Mouse (Mus musculus) G1E (cell line): Measurements from ENCODE around the gene E330017A01Rik. TPM values are rescaled to one million over a fixed set of nuclear protein-coding genes. Genes with fewer than 3 reads are reported as not detected.

Experiments
- ATAC-seq: 2 replicates; pipeline ENCODE4 v1.8.0; 2016; ENCODE audit warnings: mild to moderate bottlenecking; ENCODE audit not compliant: insufficient number of reproducible peaks, poor library complexity, low FRiP score, severe bottlenecking; ENCODE audit errors: extremely low read depth
- DNase-seq: peaks from one replicate; pipeline ENCODE4 v3.0.0; 2012; ENCODE audit warnings: low spot score
- H3K27me3 ChIP-seq: 2 replicates; pipeline ENCODE4 v1.6.1; 2012; ENCODE audit warnings: mild to moderate bottlenecking, low read length, inconsistent platforms; ENCODE audit not compliant: insufficient read depth
- H3K36me3 ChIP-seq: replicated peaks from 2 replicates; pipeline ENCODE3; 2012; ENCODE audit warnings: mild to moderate bottlenecking, inconsistent platforms
- H3K4me1 ChIP-seq: 2 replicates; pipeline ENCODE4 v1.6.1; 2012; ENCODE audit warnings: low read depth, low read length, inconsistent platforms, mixed read lengths; ENCODE audit not compliant: insufficient read depth
- H3K4me3 ChIP-seq: 2 replicates; pipeline ENCODE4 v1.5.1; 2012; ENCODE audit warnings: low read depth, mild to moderate bottlenecking, inconsistent platforms, low read length, moderate library complexity, mixed read lengths
- H3K9me3 ChIP-seq: replicated peaks from 2 replicates; pipeline ENCODE4 v1.6.1; 2012; ENCODE audit warnings: inconsistent platforms
- CTCF ChIP-seq: IDR thresholded peaks from 2 replicates; pipeline ENCODE4 v1.5.1; 2012; ENCODE audit warnings: low read depth, low read length, inconsistent platforms, mixed read lengths
- GATA1 ChIP-seq: IDR thresholded peaks from 2 replicates; pipeline ENCODE4 v1.6.1; 2012; ENCODE audit warnings: borderline replicate concordance, low read length, inconsistent platforms, mixed read lengths
- GATA2 ChIP-seq: IDR thresholded peaks from 2 replicates; pipeline ENCODE4 v1.6.1; 2012; ENCODE audit warnings: low read depth, low read length, inconsistent platforms, borderline replicate concordance
- POLR2AphosphoS5 ChIP-seq: IDR thresholded peaks from 2 replicates; pipeline ENCODE4 v1.6.1; 2012; ENCODE audit warnings: low read depth, low read length, inconsistent platforms; ENCODE audit not compliant: insufficient replicate concordance
- TAL1 ChIP-seq: conservative IDR thresholded peaks from 2 replicates; pipeline ENCODE4 v1.6.1; 2012; ENCODE audit warnings: low read depth, low read length, inconsistent platforms, mixed read lengths
- polyA plus RNA-seq: library from polyadenylated mRNA; stranded (reverse); fragments of >175 nt; gene quantifications from 2 replicates; pipeline ENCODE4 v1.2.3, GENCODE M21; 2012
- total RNA-seq, 2 experiments: library from RNA; stranded (forward) in 1 of 2; stranded (reverse) in 1 of 2; fragments of 200-1000 nt in 1 of 2; fragments of >200 nt in 1 of 2; fragmentation: Nextera tagmentation in 1 of 2; gene quantifications; 2 replicates each; pipeline ENCODE4 v1.2.3; 2014 to 2017

Gene E330017A01Rik
- total and polyA plus RNA-seq, 3 experiments, result 0.11 TPM; not detected in 2

DNA sequence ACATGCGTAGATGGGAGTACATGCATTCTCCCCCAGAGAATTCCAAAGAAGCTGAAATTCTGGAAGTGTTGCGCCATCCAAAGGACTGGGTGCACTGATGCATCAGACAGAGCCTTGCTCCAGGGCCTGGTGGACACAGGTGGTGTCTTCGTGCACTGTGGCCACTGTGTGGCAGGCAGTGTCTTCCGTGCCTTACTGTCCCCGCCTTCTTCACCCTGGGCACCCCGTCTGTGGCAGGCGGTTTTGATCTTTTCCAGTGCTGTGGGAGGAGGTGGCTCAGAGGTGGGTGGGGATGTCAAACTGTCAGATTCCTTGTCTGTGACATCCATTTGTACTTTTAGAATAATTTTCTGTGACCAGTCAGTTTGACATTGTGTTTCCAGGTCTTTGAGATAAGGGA, 40.1 kb upstream of the E330017A01Rik start:
- peak; percentile 52 for ATAC-seq
- H3K4me1 ChIP-seq, result peaks cover 71% of the 10 kb centered on the region

GRCm38 (mm10) chr16:58677491-58677890, 39.0 kb upstream of the E330017A01Rik start:
- no peak for TF ChIP-seq CTCF
- TF ChIP-seq GATA1, result no peak
- no peak for TF ChIP-seq GATA2
- TF ChIP-seq POLR2AphosphoS5, result no peak; the same call in 1 of the 2 replicates
- no peak for TF ChIP-seq TAL1

More for the DNA sequence above, 40.1 kb upstream of the E330017A01Rik start:
- Histone ChIP-seq H3K36me3 (peaks cover 78% of the 10 kb centered on the region), H3K4me3 (peak overlapping the region; percentile 66; the same call in 1 of the 2 replicates), H3K27me3 (no peaks in the 10 kb centered on the region), H3K9me3 (no peaks in the 10 kb centered on the region)
- TF ChIP-seq GATA2 (no peak), TAL1 (no peak), POLR2AphosphoS5 (0 out of 2 replicates have a peak, but pooled peaks have one; percentile 70), GATA1 (no peak)
- no peak for DNase-seq

DNA sequence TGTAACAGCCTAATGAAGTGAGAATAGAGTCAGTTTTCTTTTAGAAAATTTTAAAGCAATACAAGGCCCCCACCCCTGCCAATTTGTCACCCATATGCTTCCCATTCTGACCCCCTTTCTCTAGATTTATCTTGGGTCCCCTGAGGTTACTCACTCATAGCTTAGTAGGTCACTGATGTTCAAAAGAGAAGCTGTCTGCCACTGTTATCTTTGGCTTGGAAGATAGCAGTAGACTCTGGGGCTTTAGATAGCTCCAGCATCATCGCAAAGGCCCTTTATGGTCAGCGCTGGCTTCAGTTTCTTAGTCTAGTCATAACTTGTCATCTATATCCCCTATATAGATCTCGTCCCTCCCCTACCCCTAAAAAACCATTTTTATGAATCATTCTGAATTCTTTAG, 38.1 kb upstream of the E330017A01Rik start:
- H3K4me3 ChIP-seq, result peak overlapping the region; percentile 66; the same call in 1 of the 2 replicates
- H3K9me3 ChIP-seq, result no peaks in the 10 kb centered on the region
- peak; percentile 37 for ATAC-seq
- TF ChIP-seq GATA2 (no peak), TAL1 (peak; percentile 38; the same call in 1 of the 2 replicates)
- no peak for DNase-seq
- H3K4me1 ChIP-seq, result peaks cover 62% of the 10 kb centered on the region
- H3K27me3 ChIP-seq, result no peaks in the 10 kb centered on the region
- H3K36me3 ChIP-seq, result peaks cover 77% of the 10 kb centered on the region

More at GRCm38 (mm10) chr16:58677491-58677890, 39.0 kb upstream of the E330017A01Rik start:
- Histone ChIP-seq H3K36me3 (peaks cover 79% of the 10 kb centered on the region), H3K4me3 (peak overlapping the region; percentile 55; the same call in 1 of the 2 replicates), H3K9me3 (no peaks in the 10 kb centered on the region), H3K27me3 (no peaks in the 10 kb centered on the region), H3K4me1 (peaks cover 70% of the 10 kb centered on the region)
- DNase-seq, result no peak
- ATAC-seq, result no peak

GRCm38 (mm10) chr16:58676156-58676555, 37.6 kb upstream of the E330017A01Rik start:
- peaks cover 75% of the 10 kb centered on the region for H3K36me3 ChIP-seq
- H3K4me1 ChIP-seq, result peaks cover 58% of the 10 kb centered on the region
- H3K27me3 ChIP-seq, result no peaks in the 10 kb centered on the region
- TF ChIP-seq POLR2AphosphoS5 (no peak), CTCF (no peak), GATA2 (no peak), GATA1 (no peak), TAL1 (no peak)
- no peak for ATAC-seq
- H3K4me3 ChIP-seq, result peak overlapping the region; percentile 66
- no peaks in the 10 kb centered on the region for H3K9me3 ChIP-seq
- no peak for DNase-seq

- DNase-seq, result no peak
- Histone ChIP-seq H3K9me3 (no peaks in the 10 kb centered on the region), H3K27me3 (no peaks in the 10 kb centered on the region), H3K4me1 (peaks cover 51% of the 10 kb centered on the region), H3K36me3 (peaks cover 71% of the 10 kb centered on the region), H3K4me3 (peak overlapping the region; percentile 100)
- TF ChIP-seq GATA2, result no peak
- no peak for TF ChIP-seq TAL1
- TF ChIP-seq CTCF, result no peak
- TF ChIP-seq POLR2AphosphoS5, result no peak
- no peak for TF ChIP-seq GATA1
- ATAC-seq, result no peak
Measured at GRCm38 (mm10) chr16:58675256-58675655, 36.7 kb upstream of the E330017A01Rik start.

- Histone ChIP-seq H3K4me1 (peaks cover 57% of the 10 kb centered on the region), H3K9me3 (no peaks in the 10 kb centered on the region), H3K4me3 (peak overlapping the region; percentile 100), H3K27me3 (no peaks in the 10 kb centered on the region), H3K36me3 (peaks cover 68% of the 10 kb centered on the region)
- DNase-seq (no peak), ATAC-seq (no peak)
- TF ChIP-seq POLR2AphosphoS5, result no peak
- no peak for TF ChIP-seq GATA2
- no peak for TF ChIP-seq GATA1
- TF ChIP-seq CTCF, result no peak
- no peak for TF ChIP-seq TAL1
Measured at GRCm38 (mm10) chr16:58673811-58674410, 35.4 kb upstream of the E330017A01Rik start.

DNA sequence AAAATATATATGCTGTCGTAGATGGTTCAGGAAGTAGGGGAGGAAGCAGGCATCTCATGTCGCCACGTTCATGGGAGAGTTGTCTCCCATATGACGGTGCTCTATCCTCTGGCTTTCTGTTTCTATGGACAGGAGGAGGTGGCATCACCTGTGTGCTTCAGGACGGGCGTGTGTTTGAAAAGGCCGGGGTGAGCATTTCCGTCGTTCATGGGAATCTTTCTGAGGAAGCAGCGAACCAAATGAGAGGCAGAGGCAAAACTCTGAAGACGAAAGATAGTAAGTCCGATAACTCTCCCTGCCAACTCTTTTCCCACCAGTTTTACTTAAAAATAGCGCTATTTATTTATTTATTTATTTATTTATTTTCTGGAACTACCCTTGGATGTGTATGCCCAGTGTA, 33.9 kb upstream of the E330017A01Rik start:
- Histone ChIP-seq H3K27me3 (no peaks in the 10 kb centered on the region), H3K4me1 (peaks cover 59% of the 10 kb centered on the region), H3K9me3 (no peaks in the 10 kb centered on the region), H3K4me3 (peak overlapping the region; percentile 100), H3K36me3 (peaks cover 54% of the 10 kb centered on the region)
- no peak for TF ChIP-seq CTCF
- DNase-seq, result no peak
- no peak for ATAC-seq
